Mouse (Mus musculus) brain, embryonic 14.5 days (tissue): ENCODE measurements at regions not wholly inside any gene's neighbourhood (a gene's known extent, or its start where the extent isn't known, plus 50 kb on each side); places are given as distances from the start of the nearest gene placed in this dataset.
A peak's percentile ranks its signal among the peaks of the same experiment; 100 is the strongest.

Experiments
- DNase-seq: peaks from one replicate; pipeline ENCODE4 v3.0.0-alpha.2; 2011; ENCODE audit warnings: low read depth
- CTCF ChIP-seq: fragments of 200-500 bp; IDR thresholded peaks from 2 replicates; pipeline ENCODE4 v1.5.1; 2012; ENCODE audit warnings: inconsistent platforms, mild to moderate bottlenecking, moderate library complexity, borderline replicate concordance; ENCODE audit not compliant: insufficient read depth, insufficient read length; ENCODE audit errors: extremely low read depth
- POLR2A ChIP-seq: fragments of 200-500 bp; IDR thresholded peaks from 2 replicates; pipeline ENCODE4 v1.6.1; 2012; ENCODE audit warnings: mild to moderate bottlenecking, inconsistent platforms, borderline replicate concordance; ENCODE audit not compliant: poor library complexity, insufficient read depth, insufficient read length, severe bottlenecking; ENCODE audit errors: extremely low read depth

DNA sequence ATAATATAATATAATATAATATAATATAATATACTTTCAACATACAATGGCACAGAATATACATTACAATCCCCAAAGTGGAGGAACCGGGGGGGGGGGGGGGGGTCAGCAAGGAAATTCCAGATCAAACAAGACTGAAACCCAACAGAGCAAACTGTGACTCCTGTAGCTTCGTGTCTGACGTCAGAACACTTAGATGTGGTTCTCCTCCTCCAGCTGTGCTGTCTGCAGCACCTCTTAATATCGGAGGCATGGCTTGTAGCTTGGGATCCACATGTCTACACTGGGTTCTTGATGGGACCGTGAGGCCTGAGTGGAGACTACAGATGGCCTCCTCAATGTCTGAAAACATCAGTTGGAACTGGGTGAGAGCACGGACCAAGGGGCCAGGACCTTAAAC, 390.3 kb upstream of the Tbx3 start:
- TF ChIP-seq POLR2A (no peak), CTCF (no peak)
- DNase-seq: no peak

DNA sequence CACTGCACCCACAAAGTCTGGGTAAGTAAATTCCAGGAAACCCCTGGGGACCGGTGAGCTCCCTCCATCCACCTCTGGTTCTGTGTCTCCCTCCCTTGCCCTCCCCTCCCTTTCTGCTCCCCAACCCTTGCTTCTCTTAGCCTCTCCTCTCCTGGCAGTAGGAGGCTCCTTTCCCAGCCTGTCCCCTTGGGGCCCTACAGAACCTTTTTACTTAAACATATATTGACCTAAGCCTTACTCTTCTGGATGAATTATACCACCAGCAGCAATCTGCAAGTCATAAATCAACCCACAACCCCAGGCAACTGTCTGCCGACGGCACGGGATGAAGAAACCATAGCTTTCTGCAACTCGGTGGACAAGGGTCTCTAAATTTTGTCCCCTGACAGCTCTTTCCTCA, 380.7 kb upstream of the Tbx3 start:
- no peak for DNase-seq
- TF ChIP-seq POLR2A: no peak
- no peak for TF ChIP-seq CTCF

DNA sequence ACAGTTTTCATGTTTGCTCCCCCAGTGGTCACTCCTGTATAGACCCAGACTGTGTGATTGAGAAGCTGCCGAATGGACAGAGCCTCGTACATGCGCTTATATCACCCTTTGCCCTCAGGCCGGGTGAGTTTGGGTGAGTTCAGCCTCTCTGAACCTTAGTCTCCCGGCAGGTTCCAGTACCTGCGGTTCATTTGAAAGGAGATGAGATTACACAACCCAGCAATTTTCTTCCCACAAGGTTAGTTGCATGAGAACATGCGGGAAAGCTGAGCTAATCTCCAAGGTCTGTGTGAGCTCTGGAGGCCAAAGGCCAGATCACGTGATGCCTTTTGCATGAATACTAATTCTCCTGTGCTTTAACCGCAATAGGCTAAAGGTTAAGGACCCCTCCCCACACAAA, 378.1 kb upstream of the Tbx3 start:
- no peak for TF ChIP-seq CTCF
- TF ChIP-seq POLR2A: no peak

DNA sequence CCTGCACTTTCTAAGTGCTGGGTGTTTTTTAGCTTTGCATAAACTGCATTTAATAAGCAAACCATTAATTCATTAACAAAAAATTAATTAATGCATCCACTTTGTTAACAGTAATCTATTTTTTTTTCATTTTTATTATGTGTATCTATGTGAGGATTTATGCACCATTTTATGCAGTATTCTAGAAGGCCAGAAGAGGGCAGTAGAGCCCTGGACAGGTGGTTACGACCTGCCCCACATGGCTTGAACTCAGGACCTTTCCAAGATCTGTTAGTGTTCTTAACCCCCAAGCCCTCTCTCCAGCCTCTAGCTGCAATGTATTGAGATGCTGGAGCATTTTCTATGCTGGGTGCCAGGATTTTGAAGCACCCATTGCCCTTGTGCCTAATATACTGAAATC, 377.6 kb upstream of the Tbx3 start:
- TF ChIP-seq CTCF (no peak), POLR2A (no peak)
- DNase-seq: no peak

More for the DNA sequence above, 378.1 kb upstream of the Tbx3 start:
- DNase-seq: no peak

DNA sequence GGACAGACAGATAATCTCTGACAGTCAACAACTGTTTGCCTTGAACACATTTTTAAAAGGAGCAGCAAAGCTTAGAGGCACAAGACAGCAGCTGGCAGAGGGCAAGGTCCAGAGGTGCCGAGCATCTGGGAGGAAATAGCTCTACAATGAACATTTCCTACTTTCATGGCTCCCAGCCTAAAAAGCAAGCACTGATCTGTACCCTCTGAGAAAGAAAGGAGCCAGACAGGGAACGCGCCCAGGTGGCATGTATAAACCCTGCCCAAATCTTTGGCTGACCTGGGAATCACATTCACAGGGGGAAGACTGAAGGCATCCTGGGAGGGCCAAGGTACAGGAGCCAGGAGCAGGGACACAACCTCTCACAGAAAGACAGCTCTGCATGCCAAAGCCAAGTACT, 371.2 kb upstream of the Tbx3 start:
- TF ChIP-seq CTCF: no peak
- TF ChIP-seq POLR2A: no peak
- no peak for DNase-seq

DNA sequence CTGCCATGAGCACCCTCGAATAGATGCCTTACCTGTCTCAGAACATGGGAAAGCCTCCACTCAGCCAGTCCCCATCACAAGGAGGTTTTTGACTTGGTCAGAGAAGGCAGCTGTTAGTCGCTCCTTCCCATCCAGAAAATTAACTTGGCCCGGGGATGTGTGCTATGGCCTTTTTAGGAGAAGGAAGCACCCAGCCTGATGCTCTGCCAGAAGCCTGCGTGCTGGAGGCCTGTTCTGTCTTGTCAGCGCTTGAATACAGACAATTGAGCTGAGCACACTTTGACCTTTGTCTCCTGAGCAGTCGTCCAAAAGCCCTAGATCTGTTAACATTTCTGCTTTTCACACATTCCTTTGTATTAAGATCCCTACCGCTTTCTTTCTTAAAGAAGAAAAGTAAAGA, 370.4 kb upstream of the Tbx3 start:
- no peak for TF ChIP-seq CTCF
- TF ChIP-seq POLR2A: no peak
- DNase-seq: peak; percentile 15

DNA sequence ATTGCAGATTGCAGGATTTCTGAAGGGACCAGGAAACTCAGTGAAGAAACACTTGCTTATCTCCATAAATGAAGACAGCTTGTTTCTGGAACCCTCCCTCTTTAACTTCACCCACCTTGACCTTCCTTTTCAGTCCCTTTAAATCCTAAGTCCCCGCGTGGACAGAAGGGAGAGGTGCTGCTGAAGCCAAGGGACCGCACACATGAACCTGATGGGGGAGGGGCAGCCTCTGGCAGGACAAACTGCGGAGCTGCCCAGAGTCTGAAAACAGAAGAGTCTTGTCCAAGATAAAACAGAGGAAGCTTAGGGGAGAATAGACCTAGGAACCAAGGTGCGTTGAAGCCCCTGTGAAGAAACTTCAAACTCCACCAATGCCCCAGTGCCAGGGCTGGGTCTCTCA, 368.9 kb upstream of the Tbx3 start:
- TF ChIP-seq POLR2A (no peak), CTCF (no peak)
- DNase-seq: no peak

DNA sequence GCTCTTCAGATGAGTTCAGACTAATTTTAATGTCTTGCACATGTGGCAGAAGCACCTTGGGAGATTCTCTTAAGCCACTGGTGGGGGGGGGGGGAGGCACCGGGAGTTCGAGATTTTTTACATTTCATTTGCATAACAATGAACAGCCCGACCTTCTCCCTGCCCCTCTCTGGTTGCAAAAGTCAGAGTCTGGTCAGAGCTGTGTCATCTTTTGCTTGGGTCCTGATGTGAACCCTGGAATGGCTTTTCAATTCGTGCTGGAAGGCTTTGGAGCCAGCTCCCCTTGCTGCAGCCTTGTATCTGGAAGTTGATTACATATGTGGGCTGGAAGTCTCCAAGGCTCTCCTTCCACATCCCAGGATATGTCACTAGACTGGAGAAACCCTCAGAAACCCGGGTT, 365.7 kb upstream of the Tbx3 start:
- TF ChIP-seq CTCF (no peak), POLR2A (no peak)
- DNase-seq: no peak

DNA sequence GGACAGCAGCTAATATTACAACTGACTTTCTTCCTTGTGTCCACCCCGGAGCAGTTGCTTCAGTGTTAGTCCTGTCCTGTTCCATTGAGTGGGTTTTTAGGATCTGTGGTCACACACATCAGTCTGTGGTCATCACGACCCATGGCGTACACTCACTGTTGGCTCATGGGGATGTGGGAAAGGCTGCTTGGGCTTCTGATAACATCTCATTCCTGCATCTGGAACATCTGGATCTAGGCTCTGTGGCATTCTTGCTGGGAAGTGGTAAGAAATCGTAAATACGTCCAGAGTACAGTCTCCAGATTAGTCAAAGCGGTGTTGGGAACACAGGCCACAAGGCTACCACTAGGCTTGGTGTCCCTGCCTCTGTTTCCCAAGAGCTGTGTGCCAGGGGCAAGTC, 362.7 kb upstream of the Tbx3 start:
- DNase-seq: no peak
- TF ChIP-seq CTCF (no peak), POLR2A (no peak)

DNA sequence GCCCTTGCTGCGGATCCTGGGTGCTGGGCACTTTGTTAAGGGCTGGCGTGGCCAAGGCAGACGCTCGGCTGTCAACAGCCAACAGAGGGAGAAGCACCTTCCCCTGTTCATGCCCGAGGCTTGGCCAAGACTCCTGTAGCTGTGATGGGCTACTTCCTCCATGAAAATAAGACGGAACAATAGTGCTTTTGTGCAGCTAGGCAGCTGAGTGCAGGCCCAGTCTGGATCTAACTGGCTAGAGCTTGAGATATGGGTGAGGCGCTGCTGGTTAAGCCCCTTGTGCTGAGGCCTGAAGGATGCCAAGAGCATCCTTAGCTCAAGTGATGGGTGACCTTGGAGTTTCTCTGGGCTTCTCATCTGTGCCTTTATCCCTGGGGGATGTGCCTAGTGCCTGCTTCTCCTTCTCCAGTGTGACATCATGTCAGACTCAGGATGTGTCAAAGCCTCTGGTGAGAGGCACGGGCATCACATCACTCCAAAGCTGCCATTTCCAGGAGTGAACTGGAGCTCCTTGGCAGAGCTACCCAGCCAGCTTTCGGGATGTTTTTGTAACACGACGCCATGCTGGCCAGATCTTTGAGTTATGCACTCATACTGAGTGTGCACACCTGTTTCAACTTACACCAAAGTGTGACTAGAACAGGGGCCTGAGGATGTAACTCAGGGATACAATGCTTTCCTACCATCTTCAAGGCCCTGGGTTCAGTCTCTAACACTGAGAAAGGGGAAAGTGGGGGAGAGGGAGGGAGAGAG, 360.1 kb upstream of the Tbx3 start:
- DNase-seq: peak; percentile 61
- TF ChIP-seq POLR2A: no peak
- TF ChIP-seq CTCF: no peak

DNA sequence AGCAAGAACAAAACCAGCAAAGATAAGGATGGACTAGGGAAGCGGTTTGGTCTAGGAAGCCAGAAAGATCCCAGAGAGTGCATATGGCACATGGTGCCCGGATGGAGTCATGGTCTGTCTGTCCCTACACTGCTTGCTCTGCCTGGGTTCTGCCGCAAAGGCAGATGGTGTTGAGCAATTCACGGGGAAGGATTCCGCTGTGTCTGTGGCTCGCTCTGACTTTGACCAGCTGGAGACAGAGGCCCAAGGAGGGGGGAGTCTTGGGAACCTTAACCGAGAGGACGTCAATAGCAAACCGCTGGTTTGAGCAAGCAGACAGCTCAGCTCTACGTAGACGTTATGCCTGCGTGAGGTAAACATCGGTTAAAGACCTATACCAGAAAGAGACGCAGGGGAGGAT, 357.7 kb upstream of the Tbx3 start:
- TF ChIP-seq CTCF (no peak), POLR2A (no peak)

DNA sequence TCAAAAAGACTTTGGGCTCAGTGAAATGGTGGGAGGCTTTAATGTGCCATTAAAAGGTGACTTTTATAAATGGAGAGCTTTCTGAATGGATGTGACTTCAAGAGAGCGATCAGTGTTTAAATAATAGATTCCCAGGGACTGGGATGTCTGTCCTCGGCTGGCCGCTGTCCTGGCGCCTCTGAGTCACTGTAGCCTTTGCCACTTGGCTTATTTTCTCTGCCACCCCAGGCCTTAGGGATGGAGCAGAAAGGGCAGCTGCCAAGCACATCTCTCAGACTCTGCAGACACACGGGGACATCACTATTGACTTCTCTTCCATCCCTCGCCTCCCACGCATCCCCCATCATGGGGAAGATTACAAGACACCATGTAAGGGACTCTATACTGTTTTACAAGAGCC, 355.3 kb upstream of the Tbx3 start:
- no peak for DNase-seq
- no peak for TF ChIP-seq POLR2A
- TF ChIP-seq CTCF: no peak

More for the DNA sequence above, 357.7 kb upstream of the Tbx3 start:
- peak; percentile 3 for DNase-seq
